Mouse (Mus musculus) MEL (cell line): ENCODE results near the gene Ptpn11. TPM values are rescaled to one million over a fixed set of nuclear protein-coding genes. Genes with fewer than 3 reads are reported as not detected.

Source experiments
- DNase-seq: peaks from one replicate; pipeline ENCODE4 v3.0.0; 2011; ENCODE audit warnings: low read depth, low spot score
- H3K27ac ChIP-seq: 2 replicates; pipeline ENCODE4 v1.5.1; 2012; ENCODE audit warnings: low read depth, mild to moderate bottlenecking, control low read depth, low read length, moderate library complexity; ENCODE audit not compliant: control insufficient read depth
- H3K27me3 ChIP-seq, 2 experiments: fragments of 150-350 bp in 1 of 2; sonication (generic) in 1 of 2; 2 replicates each; pipeline ENCODE4 v1.6.1; 2012; ENCODE audit warnings: low read length in 2 of 2, mild to moderate bottlenecking in 2 of 2, improper control_type of control experiment in 1 of 2, moderate library complexity in 1 of 2; ENCODE audit not compliant: insufficient read depth in 2 of 2, control insufficient read depth in 1 of 2
- H3K36me3 ChIP-seq, 2 experiments: 2 replicates each; pipeline ENCODE4 v1.6.1; 2012 to 2014; ENCODE audit warnings: low read length in 2 of 2, improper control_type of control experiment in 1 of 2, inconsistent platforms in 1 of 2, mild to moderate bottlenecking in 1 of 2; ENCODE audit not compliant: insufficient read depth in 2 of 2, control insufficient read depth in 1 of 2
- H3K4me1 ChIP-seq, 2 experiments: fragments of 150-350 bp in 1 of 2; sonication (generic) in 1 of 2; 2 replicates each; pipeline ENCODE4 v1.6.1; 2012; ENCODE audit warnings: low read length in 2 of 2, improper control_type of control experiment in 1 of 2, mild to moderate bottlenecking in 1 of 2; ENCODE audit not compliant: insufficient read depth in 2 of 2, control insufficient read depth in 1 of 2
- H3K4me3 ChIP-seq, 2 experiments: fragments of 150-350 bp in 1 of 2; sonication (generic) in 1 of 2; 2 replicates each; pipeline ENCODE4 v1.5.1; 2012; ENCODE audit warnings: low read depth in 2 of 2, low read length in 2 of 2, mild to moderate bottlenecking in 2 of 2, moderate library complexity in 2 of 2, control low read depth in 1 of 2, improper control_type of control experiment in 1 of 2; ENCODE audit not compliant: control insufficient read depth in 1 of 2, insufficient read depth in 1 of 2
- H3K79me2 ChIP-seq: 2 replicates; pipeline ENCODE4 v1.6.1; 2012; ENCODE audit warnings: mild to moderate bottlenecking, low read length, moderate library complexity; ENCODE audit not compliant: control insufficient read depth, poor library complexity, insufficient read depth
- H3K9ac ChIP-seq: 2 replicates; pipeline ENCODE4 v1.6.1; 2012; ENCODE audit warnings: low read depth, mild to moderate bottlenecking, control low read depth, low read length, moderate library complexity; ENCODE audit not compliant: control insufficient read depth, poor library complexity, severe bottlenecking
- H3K9me3 ChIP-seq: fragments of 150-350 bp; sonication (generic); replicated peaks from 2 replicates; pipeline ENCODE4 v1.6.1; 2012; ENCODE audit warnings: mild to moderate bottlenecking, low read length, improper control_type of control experiment, moderate library complexity; ENCODE audit not compliant: insufficient read depth
- BHLHE40 ChIP-seq: IDR thresholded peaks from 2 replicates; pipeline ENCODE4 v1.6.1; 2012; ENCODE audit warnings: low read depth, mild to moderate bottlenecking, inconsistent platforms, low read length, improper control_type of control experiment, borderline replicate concordance
- CHD1 ChIP-seq: IDR thresholded peaks from 2 replicates; pipeline ENCODE4 v1.6.1; 2012; ENCODE audit warnings: low read depth, mild to moderate bottlenecking, inconsistent platforms, low read length, improper control_type of control experiment
- CHD2 ChIP-seq: IDR thresholded peaks from 2 replicates; pipeline ENCODE4 v1.6.1; 2011; ENCODE audit warnings: low read length, improper control_type of control experiment
- CTCF ChIP-seq, 3 experiments: IDR thresholded peaks in 2 of 3; conservative IDR thresholded peaks in 1 of 3; 2 replicates each; pipeline ENCODE4 v1.5.1; 2011 to 2012; ENCODE audit warnings: low read length in 3 of 3, low read depth in 2 of 3, mild to moderate bottlenecking in 2 of 3, improper control_type of control experiment in 1 of 3, inconsistent platforms in 1 of 3, mixed read lengths in 1 of 3, moderate library complexity in 1 of 3; ENCODE audit not compliant: control insufficient read depth in 1 of 3, insufficient read depth in 1 of 3, poor library complexity in 1 of 3, severe bottlenecking in 1 of 3
- E2F4 ChIP-seq: IDR thresholded peaks from 2 replicates; pipeline ENCODE4 v1.6.1; 2011; ENCODE audit warnings: low read depth, low read length, improper control_type of control experiment, borderline replicate concordance
- ELF1 ChIP-seq: IDR thresholded peaks from 2 replicates; pipeline ENCODE4 v1.6.1; 2014; ENCODE audit warnings: low read depth, mild to moderate bottlenecking, inconsistent platforms, low read length, improper control_type of control experiment, moderate library complexity
- EP300 ChIP-seq, 2 experiments: IDR thresholded peaks; 2 replicates each; pipeline ENCODE4 v1.6.1; 2011; ENCODE audit warnings: improper control_type of control experiment in 2 of 2, low read length in 2 of 2, low read depth in 1 of 2, mild to moderate bottlenecking in 1 of 2
- ETS1 ChIP-seq: IDR thresholded peaks from 2 replicates; pipeline ENCODE4 v1.6.1; 2012; ENCODE audit warnings: low read depth, mild to moderate bottlenecking, inconsistent platforms, low read length, improper control_type of control experiment, moderate library complexity
- GABPA ChIP-seq: IDR thresholded peaks from 2 replicates; pipeline ENCODE4 v1.6.1; 2012; ENCODE audit warnings: low read depth, mild to moderate bottlenecking, inconsistent platforms, low read length, improper control_type of control experiment, moderate library complexity
- GATA1 ChIP-seq: IDR thresholded peaks from 2 replicates; pipeline ENCODE4 v1.6.1; 2011; ENCODE audit warnings: low read depth, low read length, improper control_type of control experiment
- HCFC1 ChIP-seq: IDR thresholded peaks from 2 replicates; pipeline ENCODE4 v1.6.1; 2012; ENCODE audit warnings: low read depth, mild to moderate bottlenecking, inconsistent platforms, low read length, improper control_type of control experiment, moderate library complexity
- KAT2A ChIP-seq: conservative IDR thresholded peaks from 2 replicates; pipeline ENCODE4 v1.6.1; 2012; ENCODE audit warnings: low read depth, low read length, improper control_type of control experiment, inconsistent platforms
- MAFK ChIP-seq: IDR thresholded peaks from 2 replicates; pipeline ENCODE4 v1.6.1; 2011; ENCODE audit warnings: low read depth, mild to moderate bottlenecking, low read length, improper control_type of control experiment, borderline replicate concordance
- MAX ChIP-seq: IDR thresholded peaks from 2 replicates; pipeline ENCODE4 v1.6.1; 2011; ENCODE audit warnings: low read length, improper control_type of control experiment
- MAZ ChIP-seq: IDR thresholded peaks from 2 replicates; pipeline ENCODE4 v1.6.1; 2012; ENCODE audit warnings: low read depth, mild to moderate bottlenecking, inconsistent platforms, low read length, improper control_type of control experiment
- MXI1 ChIP-seq: IDR thresholded peaks from 2 replicates; pipeline ENCODE4 v1.6.1; 2011; ENCODE audit warnings: mild to moderate bottlenecking, low read depth, low read length, improper control_type of control experiment
- MYB ChIP-seq: IDR thresholded peaks from 2 replicates; pipeline ENCODE4 v1.6.1; 2011; ENCODE audit warnings: mild to moderate bottlenecking, low read depth, low read length, improper control_type of control experiment
- MYC ChIP-seq: IDR thresholded peaks from 2 replicates; pipeline ENCODE4 v1.6.1; 2011; ENCODE audit warnings: low read depth, mild to moderate bottlenecking, low read length, improper control_type of control experiment, moderate library complexity
- NELFE ChIP-seq: IDR thresholded peaks from 2 replicates; pipeline ENCODE4 v1.6.1; 2011; ENCODE audit warnings: low read depth, low read length, improper control_type of control experiment
- NRF1 ChIP-seq: IDR thresholded peaks from 2 replicates; pipeline ENCODE4 v1.6.1; 2014; ENCODE audit warnings: low read depth, mild to moderate bottlenecking, inconsistent platforms, low read length, improper control_type of control experiment, moderate library complexity; ENCODE audit not compliant: poor library complexity, insufficient read depth, severe bottlenecking
- POLR2A ChIP-seq, 2 experiments: IDR thresholded peaks; 2 replicates each; pipeline ENCODE4 v1.6.1; 2011 to 2012; ENCODE audit warnings: low read length in 2 of 2, mild to moderate bottlenecking in 2 of 2, control low read depth in 1 of 2, improper control_type of control experiment in 1 of 2, low read depth in 1 of 2, moderate library complexity in 1 of 2; ENCODE audit not compliant: control insufficient read depth in 1 of 2, insufficient read depth in 1 of 2, poor library complexity in 1 of 2
- POLR2AphosphoS2 ChIP-seq: IDR thresholded peaks from 2 replicates; pipeline ENCODE4 v1.6.1; 2011; ENCODE audit warnings: low read length, improper control_type of control experiment
- POLR2AphosphoS5 ChIP-seq: IDR thresholded peaks from 2 replicates; pipeline ENCODE4 v1.6.1; 2012; ENCODE audit warnings: low read depth, borderline replicate concordance, mild to moderate bottlenecking, inconsistent platforms, low read length, moderate library complexity, mixed read lengths
- RCOR1 ChIP-seq: IDR thresholded peaks from 2 replicates; pipeline ENCODE4 v1.6.1; 2012; ENCODE audit warnings: low read depth, mild to moderate bottlenecking, inconsistent platforms, low read length, improper control_type of control experiment
- SIN3A ChIP-seq: IDR thresholded peaks from 2 replicates; pipeline ENCODE4 v1.6.1; 2012; ENCODE audit warnings: low read length, improper control_type of control experiment, inconsistent platforms
- SMC3 ChIP-seq: IDR thresholded peaks from 2 replicates; pipeline ENCODE4 v1.6.1; 2011; ENCODE audit warnings: low read depth, low read length, improper control_type of control experiment
- TAL1 ChIP-seq: IDR thresholded peaks from 2 replicates; pipeline ENCODE4 v1.6.1; 2012; ENCODE audit warnings: mild to moderate bottlenecking, inconsistent platforms, low read length, moderate library complexity, mixed read lengths
- TBP ChIP-seq: IDR thresholded peaks from 2 replicates; pipeline ENCODE4 v1.8.0; 2011; ENCODE audit warnings: low read depth, low read length, improper control_type of control experiment
- TCF12 ChIP-seq: IDR thresholded peaks from 2 replicates; pipeline ENCODE4 v1.6.1; 2014; ENCODE audit warnings: low read depth, mild to moderate bottlenecking, inconsistent platforms, low read length, improper control_type of control experiment, moderate library complexity
- UBTF ChIP-seq: IDR thresholded peaks from 2 replicates; pipeline ENCODE4 v1.6.1; 2012; ENCODE audit warnings: low read depth, mild to moderate bottlenecking, inconsistent platforms, low read length, improper control_type of control experiment, moderate library complexity, borderline replicate concordance; ENCODE audit not compliant: insufficient read depth
- USF1 ChIP-seq: IDR thresholded peaks from 2 replicates; pipeline ENCODE4 v1.6.1; 2014; ENCODE audit warnings: low read depth, mild to moderate bottlenecking, inconsistent platforms, low read length, improper control_type of control experiment, moderate library complexity
- USF2 ChIP-seq, 2 experiments: IDR thresholded peaks; 2 replicates each; pipeline ENCODE4 v1.6.1; 2011 to 2012; ENCODE audit warnings: improper control_type of control experiment in 2 of 2, low read length in 2 of 2, borderline replicate concordance in 1 of 2, inconsistent platforms in 1 of 2, low read depth in 1 of 2, mild to moderate bottlenecking in 1 of 2; ENCODE audit not compliant: insufficient read depth in 1 of 2
- ZC3H11A ChIP-seq: IDR thresholded peaks from 2 replicates; pipeline ENCODE4 v1.6.1; 2012; ENCODE audit warnings: low read depth, mild to moderate bottlenecking, inconsistent platforms, low read length, improper control_type of control experiment
- ZKSCAN1 ChIP-seq: IDR thresholded peaks from 2 replicates; pipeline ENCODE4 v1.6.1; 2012; ENCODE audit warnings: low read depth, mild to moderate bottlenecking, inconsistent platforms, low read length, improper control_type of control experiment, moderate library complexity
- ZMIZ1 ChIP-seq: IDR thresholded peaks from 2 replicates; pipeline ENCODE4 v1.6.1; 2012; ENCODE audit warnings: low read depth, mild to moderate bottlenecking, inconsistent platforms, low read length, improper control_type of control experiment, moderate library complexity
- ZNF384 ChIP-seq: IDR thresholded peaks from 2 replicates; pipeline ENCODE4 v1.6.1; 2012; ENCODE audit warnings: low read depth, mild to moderate bottlenecking, inconsistent platforms, low read length, improper control_type of control experiment
- polyA plus RNA-seq, 2 experiments: library from polyadenylated mRNA; stranded (reverse) in 1 of 2; unstranded in 1 of 2; fragments of >175 nt in 1 of 2; fragments of >200 nt in 1 of 2; gene quantifications; 2 replicates each; pipeline versions ENCODE4 v1.2.1 to v1.2.4; 2012; ENCODE audit warnings: low replicate concordance in 2 of 2, low read depth in 1 of 2; ENCODE audit not compliant: insufficient read length in 2 of 2, insufficient read depth in 1 of 2, missing spikeins in 1 of 2
- total RNA-seq: library from RNA; depleted of rRNA; stranded (reverse); fragments of 300-350 nt; gene quantifications from 2 replicates; pipeline ENCODE4 v1.2.3, GENCODE M21; 2012; rRNA removed

The Ptpn11 gene
- total RNA-seq (41.4 and 46.5 TPM in 2 replicates), polyA plus RNA-seq (10 to 100 TPM; 43.6 to 55.0 TPM)

- H3K36me3 ChIP-seq: peaks cover 0 to 14% of the 10 kb centered on the region in 2 experiments; a peak in 2 of 4 replicates
- H3K27ac ChIP-seq: peak within 1 kb of the TSS; percentile 86
- H3K9me3 ChIP-seq: no peaks in the 10 kb centered on the region
- H3K4me1 ChIP-seq: peaks cover 2 to 9% of the 10 kb centered on the region in 2 experiments; a peak in 2 of 4 replicates
- H3K9ac ChIP-seq: peak within 1 kb of the TSS; percentile 96
- H3K4me3 ChIP-seq: peak within 1 kb of the TSS; percentile 99 to 100
- peaks cover 47% of the 10 kb centered on the region for H3K79me2 ChIP-seq
- H3K27me3 ChIP-seq: no peaks in the 10 kb centered on the region
- peak; percentile 87 for DNase-seq
- TF ChIP-seq ZMIZ1: peak; percentile 88
- no peak; the same call in 1 of the 2 replicates for TF ChIP-seq MYB
- peak; percentile 78 to 98; a peak in 3 of 4 replicates for TF ChIP-seq POLR2A (IDR thresholded peaks at IDR 0.05; ENCODE audit: control insufficient read depth in 1 of 2, insufficient read depth in 1 of 2, low read depth in 1 of 2, low read length in 2 of 2, poor library complexity in 1 of 2)
- no peak for TF ChIP-seq MAX
- peak; percentile 97 for TF ChIP-seq MAZ
- TF ChIP-seq ETS1: peak; percentile 45
- TF ChIP-seq BHLHE40: no peak
- TF ChIP-seq ZNF384: no peak
- TF ChIP-seq GATA1: no peak
- TF ChIP-seq RCOR1: no peak
- no peak for TF ChIP-seq UBTF
- TF ChIP-seq CHD2: no peak
- TF ChIP-seq POLR2AphosphoS2: peak; percentile 90
- no peak; a peak in 1 of 6 replicates for TF ChIP-seq CTCF (IDR thresholded peaks at IDR 0.05 in 2 of 3, conservative IDR thresholded peaks at IDR 0.05 in 1 of 3; ENCODE audit: control insufficient read depth in 1 of 3, insufficient read depth in 1 of 3, low read depth in 2 of 3, low read length in 3 of 3, poor library complexity in 1 of 3, severe bottlenecking in 1 of 3)
- peak; percentile 88 for TF ChIP-seq ELF1
- no peak for TF ChIP-seq CHD1
- no peak for TF ChIP-seq ZC3H11A
- no peak for TF ChIP-seq MYC
- no peak for TF ChIP-seq USF1
- no peak for TF ChIP-seq E2F4
- TF ChIP-seq KAT2A: peak; percentile 59; the same call in 1 of the 2 replicates
- no peak for TF ChIP-seq ZKSCAN1
- peak; percentile 88 for TF ChIP-seq SIN3A
- peak; percentile 95 for TF ChIP-seq NELFE
- no peak for TF ChIP-seq SMC3
- TF ChIP-seq MXI1: 0 out of 2 replicates have a peak, but pooled peaks have one; percentile 50
- no peak for TF ChIP-seq TAL1
- TF ChIP-seq MAFK: no peak
- peak; percentile 87 for TF ChIP-seq HCFC1
- no peak for TF ChIP-seq USF2 (IDR thresholded peaks at IDR 0.05; ENCODE audit: borderline replicate concordance in 1 of 2, insufficient read depth in 1 of 2, low read depth in 1 of 2, low read length in 2 of 2)
- peak; percentile 32; the same call in 1 of the 2 replicates for TF ChIP-seq TBP
- peak; percentile 31; the same call in 1 of the 2 replicates for TF ChIP-seq NRF1
- no peak for TF ChIP-seq POLR2AphosphoS5
- no peak for TF ChIP-seq EP300 (IDR thresholded peaks at IDR 0.05; ENCODE audit: low read depth in 1 of 2, low read length in 2 of 2)
- no peak for TF ChIP-seq GABPA
- peak; percentile 31; the same call in 1 of the 2 replicates for TF ChIP-seq TCF12
These were observed at the start of gene Ptpn11 for GRCm38 (mm10) chr5:121190836-121191583. TSS of gene Ptpn11 (minus strand) at chr5:121191397.
